Mouse (Mus musculus) CH12.LX (cell line): ENCODE results near the gene Zc3h6.

Experiments
- BHLHE40 ChIP-seq: IDR thresholded peaks from 2 replicates; pipeline ENCODE4 v1.6.1; 2011; ENCODE audit warnings: mild to moderate bottlenecking, low read depth, low read length, improper control_type of control experiment
- EP300 ChIP-seq: IDR thresholded peaks from 2 replicates; pipeline ENCODE4 v1.6.1; 2011; ENCODE audit warnings: low read length, improper control_type of control experiment
- MXI1 ChIP-seq: IDR thresholded peaks from 2 replicates; pipeline ENCODE4 v1.6.1; 2011; ENCODE audit warnings: mild to moderate bottlenecking, low read depth, low read length, improper control_type of control experiment

GRCm38 (mm10) chr2:129056597-129056996, 89.4 kb downstream of the Zc3h6 start:
- TF ChIP-seq EP300 (no peak), BHLHE40 (no peak), MXI1 (no peak)
